Mouse (Mus musculus): ENCODE data around the gene Anapc16. TPM values are rescaled to one million over a fixed set of nuclear protein-coding genes. Genes with fewer than 3 reads are reported as not detected.
"Not testable (repeated sequence)": the region's sequence is repeated elsewhere in the genome, so short reads cannot be mapped to it uniquely, and the experiment has no call there.

Anapc16 gene
- polyA plus RNA-seq, 1 experiment from 2014 or later: 109 TPM

- 95% methylated on average over 6 of the region's 6 CpGs for WGBS
- DNase-seq (ENCODE audit: low spot score): no peak
- Histone ChIP-seq H3K4me1 (peaks cover 4% of the 10 kb centered on the region), H3K9me3 (no peaks in the 10 kb centered on the region), H3K4me3 (no peak overlapping the region), H3K36me3 (replicated peaks) (peaks cover 76% of the 10 kb centered on the region), H3K27ac (replicated peaks) (no peak overlapping the region), H3K27me3 (replicated peaks; ENCODE audit: low read depth, poor library complexity, severe bottlenecking) (no peaks in the 10 kb centered on the region)
Measured at GRCm38 (mm10) chr10:59995889-59996288, 7.0 kb downstream of the Anapc16 start.

- H3K27ac ChIP-seq (replicated peaks); H3K9me3 ChIP-seq; H3K4me3 ChIP-seq; DNase-seq (ENCODE audit: low spot score); H3K4me1 ChIP-seq; H3K27me3 ChIP-seq (replicated peaks; ENCODE audit: low read depth, poor library complexity, severe bottlenecking): not testable (repeated sequence)
- 94% methylated on average over 3 of the region's 3 CpGs for WGBS
- peaks cover 81% of the 10 kb centered on the region for H3K36me3 ChIP-seq (replicated peaks)
Measured at GRCm38 (mm10) chr10:59993813-59994212, 9.1 kb downstream of the Anapc16 start.

GRCm38 (mm10) chr10:59992024-59992423 lies 10.9 kb downstream of the Anapc16 start:
- no peak for DNase-seq (ENCODE audit: low spot score)
- peaks cover 99% of the 10 kb centered on the region for H3K36me3 ChIP-seq (replicated peaks)
- WGBS: 89% methylated on average over 8 of the region's 8 CpGs
- no peak overlapping the region for H3K27ac ChIP-seq (replicated peaks)
- H3K4me1 ChIP-seq: no peaks in the 10 kb centered on the region
- no peaks in the 10 kb centered on the region for H3K9me3 ChIP-seq
- H3K27me3 ChIP-seq (replicated peaks; ENCODE audit: low read depth, poor library complexity, severe bottlenecking): no peaks in the 10 kb centered on the region
- no peak overlapping the region for H3K4me3 ChIP-seq

- DNase-seq (ENCODE audit: low spot score): no peak
- Histone ChIP-seq H3K4me1 (no peaks in the 10 kb centered on the region), H3K9me3 (no peaks in the 10 kb centered on the region), H3K27ac (replicated peaks) (no peak overlapping the region), H3K27me3 (replicated peaks; ENCODE audit: low read depth, poor library complexity, severe bottlenecking) (no peaks in the 10 kb centered on the region), H3K36me3 (replicated peaks) (peaks cover 99% of the 10 kb centered on the region), H3K4me3 (no peak overlapping the region)
- 89% methylated on average over 9 of the region's 9 CpGs for WGBS
Measured at GRCm38 (mm10) chr10:59991262-59991880, 11.6 kb downstream of the Anapc16 start.

GRCm38 (mm10) chr10:59990393-59990792 lies 12.5 kb downstream of the Anapc16 start:
- no peaks in the 10 kb centered on the region for H3K4me1 ChIP-seq
- 95% methylated on average over 9 of the region's 9 CpGs for WGBS
- peaks cover 99% of the 10 kb centered on the region for H3K36me3 ChIP-seq (replicated peaks)
- no peak overlapping the region for H3K27ac ChIP-seq (replicated peaks)
- no peak overlapping the region for H3K4me3 ChIP-seq
- no peaks in the 10 kb centered on the region for H3K9me3 ChIP-seq
- no peak for DNase-seq (ENCODE audit: low spot score)
- H3K27me3 ChIP-seq (replicated peaks; ENCODE audit: low read depth, poor library complexity, severe bottlenecking): no peaks in the 10 kb centered on the region

- no peaks in the 10 kb centered on the region for H3K27me3 ChIP-seq (replicated peaks; ENCODE audit: low read depth, poor library complexity, severe bottlenecking)
- H3K4me3 ChIP-seq: no peak overlapping the region
- no peak overlapping the region for H3K27ac ChIP-seq (replicated peaks)
- H3K36me3 ChIP-seq (replicated peaks): peaks cover 90% of the 10 kb centered on the region
- H3K4me1 ChIP-seq: no peaks in the 10 kb centered on the region
- H3K9me3 ChIP-seq: no peaks in the 10 kb centered on the region
- WGBS: 94% methylated on average over 4 of the region's 4 CpGs
- no peak for DNase-seq (ENCODE audit: low spot score)
Measured at GRCm38 (mm10) chr10:59988036-59988435, 14.9 kb downstream of the Anapc16 start.

GRCm38 (mm10) chr10:59982379-59982873 lies 20.5 kb downstream of the Anapc16 start:
- no peaks in the 10 kb centered on the region for H3K27me3 ChIP-seq (replicated peaks; ENCODE audit: low read depth, poor library complexity, severe bottlenecking)
- no peak for DNase-seq (ENCODE audit: low spot score)
- H3K36me3 ChIP-seq (replicated peaks): peaks cover 36% of the 10 kb centered on the region
- WGBS: 93% methylated on average over 12 of the region's 12 CpGs
- no peak overlapping the region for H3K4me3 ChIP-seq
- no peak overlapping the region for H3K27ac ChIP-seq (replicated peaks)
- H3K9me3 ChIP-seq: no peaks in the 10 kb centered on the region
- H3K4me1 ChIP-seq: peaks cover 24% of the 10 kb centered on the region

GRCm38 (mm10) chr10:59981792-59982191 lies 21.1 kb downstream of the Anapc16 start:
- no peak for DNase-seq (ENCODE audit: low spot score)
- WGBS: 88% methylated on average over 9 of the region's 9 CpGs
- Histone ChIP-seq H3K36me3 (replicated peaks) (peaks cover 30% of the 10 kb centered on the region), H3K9me3 (no peaks in the 10 kb centered on the region), H3K27me3 (replicated peaks; ENCODE audit: low read depth, poor library complexity, severe bottlenecking) (no peaks in the 10 kb centered on the region), H3K27ac (replicated peaks) (peak overlapping the region; percentile 59), H3K4me3 (no peak overlapping the region), H3K4me1 (peaks cover 25% of the 10 kb centered on the region)

GRCm38 (mm10) chr10:59981336-59981735 lies 21.6 kb downstream of the Anapc16 start:
- Histone ChIP-seq H3K4me3 (no peak overlapping the region), H3K36me3 (replicated peaks) (peaks cover 25% of the 10 kb centered on the region), H3K9me3 (no peaks in the 10 kb centered on the region), H3K4me1 (peaks cover 29% of the 10 kb centered on the region), H3K27ac (replicated peaks) (peak overlapping the region; percentile 59), H3K27me3 (replicated peaks; ENCODE audit: low read depth, poor library complexity, severe bottlenecking) (no peaks in the 10 kb centered on the region)
- 80% methylated on average over 4 of the region's 4 CpGs for WGBS
- DNase-seq (ENCODE audit: low spot score): no peak

- no peaks in the 10 kb centered on the region for H3K27me3 ChIP-seq (replicated peaks; ENCODE audit: low read depth, poor library complexity, severe bottlenecking)
- peak overlapping the region; percentile 59 for H3K27ac ChIP-seq (replicated peaks)
- no peaks in the 10 kb centered on the region for H3K9me3 ChIP-seq
- no peak for DNase-seq (ENCODE audit: low spot score)
- H3K36me3 ChIP-seq (replicated peaks): peaks cover 20% of the 10 kb centered on the region
- H3K4me1 ChIP-seq: peaks cover 30% of the 10 kb centered on the region
- H3K4me3 ChIP-seq: no peak overlapping the region
- whole genome bisulfite sequencing: 95% methylated on average over 6 of the region's 6 CpGs
Measured at GRCm38 (mm10) chr10:59980815-59981244, 22.1 kb downstream of the Anapc16 start.

GRCm38 (mm10) chr10:59978873-59979743 lies 23.8 kb downstream of the Anapc16 start:
- DNase-seq (ENCODE audit: low spot score): no peak
- Histone ChIP-seq H3K27ac (replicated peaks) (peak overlapping the region; percentile 42), H3K36me3 (replicated peaks) (peaks cover 5% of the 10 kb centered on the region), H3K4me1 (peaks cover 43% of the 10 kb centered on the region), H3K4me3 (no peak overlapping the region), H3K9me3 (no peaks in the 10 kb centered on the region), H3K27me3 (replicated peaks; ENCODE audit: low read depth, poor library complexity, severe bottlenecking) (no peaks in the 10 kb centered on the region)
- 69% methylated on average over 11 of the region's 11 CpGs for WGBS

GRCm38 (mm10) chr10:59978401-59978800 lies 24.5 kb downstream of the Anapc16 start:
- Histone ChIP-seq H3K4me1 (peaks cover 50% of the 10 kb centered on the region), H3K27me3 (replicated peaks; ENCODE audit: low read depth, poor library complexity, severe bottlenecking) (no peaks in the 10 kb centered on the region), H3K36me3 (replicated peaks) (peaks cover 2% of the 10 kb centered on the region; the same call in 1 of the 2 replicates), H3K4me3 (no peak overlapping the region), H3K27ac (replicated peaks) (peak overlapping the region; percentile 42; the same call in 1 of the 2 replicates), H3K9me3 (no peaks in the 10 kb centered on the region)
- DNase-seq (ENCODE audit: low spot score): no peak
- 80% methylated on average over 2 of the region's 2 CpGs for WGBS

All from embryonic facial prominence, embryonic 10.5 days (tissue).